Mouse (Mus musculus): ENCODE data around the gene Tnfrsf26.

The Tnfrsf26 gene

GRCm38 (mm10) chr7:143614404-143615135, 14.0 kb downstream of the Tnfrsf26 start:
- CTCF ChIA-PET: interaction anchor here (0.9 to 5.7 kb wide), 6 partner anchors 80 to 134 kb away, joined by 3 to 47 read pairs (median 4); no protein-coding TSS in a partner anchor
- POLR2A ChIA-PET: interaction anchor here in 2 of 4 experiments (1.2 to 2.1 kb wide), 5 partner anchors 9 to 65 kb away, joined by 3 to 8 read pairs (median 3); partner anchors contain the start of gene Cars (in 2 of the 2)

GRCm38 (mm10) chr7:143612215-143612614, 16.3 kb downstream of the Tnfrsf26 start:
- POLR2A ChIA-PET: interaction anchor here in 2 of 4 experiments (0.9 to 5.7 kb wide), 5 partner anchors 10 to 82 kb away, joined by 3 to 31 read pairs (median 7); partner anchors contain the start of gene Cars (in 2 of the 2)
- CTCF ChIA-PET: interaction anchor here (0.5 to 5.7 kb wide), 22 partner anchors 10 to 144 kb away, joined by 3 to 47 read pairs (median 4); partner anchors contain the start of genes Tnfrsf23 (in 3 of the 4), Cars (in 1 of the 4) and Tnfrsf22 (in 1 of the 4)

- ChIA-PET CTCF (interaction anchor here in 1 of 4 experiments (0.8 kb wide), 1 partner anchor 91 kb away, joined by 3 read pairs; no protein-coding TSS in a partner anchor), POLR2A (interaction anchor here in 2 of 4 experiments (0.5 to 0.8 kb wide), 2 partner anchors 8 to 369 kb away, joined by 3 to 4 read pairs; no protein-coding TSS in a partner anchor)
Observed at GRCm38 (mm10) chr7:143605321-143605720, 23.2 kb downstream of the Tnfrsf26 start.

DNA sequence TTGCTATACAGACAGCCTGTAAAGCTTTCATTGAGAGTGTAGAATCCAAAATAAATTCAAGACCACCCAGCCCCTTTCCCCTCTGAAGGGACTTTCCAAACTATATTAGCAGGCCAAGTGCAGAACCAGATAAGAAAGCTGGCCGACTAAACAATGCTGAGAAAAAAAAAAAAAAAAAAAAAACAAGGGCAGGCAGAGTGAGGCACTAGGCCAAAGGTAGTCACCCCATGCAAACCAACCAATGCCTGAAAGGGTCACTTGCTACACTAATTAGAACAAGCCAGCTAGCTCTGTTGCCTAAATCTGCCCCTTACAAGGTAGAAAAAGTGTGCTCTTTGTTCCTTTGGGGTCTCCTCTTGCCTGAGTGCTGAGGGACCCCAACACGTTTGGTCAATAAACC, 23.6 kb downstream of the Tnfrsf26 start:
- ChIA-PET CTCF (interaction anchor here in 1 of 4 experiments (0.8 kb wide), 1 partner anchor 92 kb away, joined by 3 read pairs; no protein-coding TSS in a partner anchor), POLR2A (interaction anchor here in 2 of 4 experiments (0.5 to 0.8 kb wide), 3 partner anchors 9 to 370 kb away, joined by 3 to 4 read pairs (median 4); no protein-coding TSS in a partner anchor)

DNA sequence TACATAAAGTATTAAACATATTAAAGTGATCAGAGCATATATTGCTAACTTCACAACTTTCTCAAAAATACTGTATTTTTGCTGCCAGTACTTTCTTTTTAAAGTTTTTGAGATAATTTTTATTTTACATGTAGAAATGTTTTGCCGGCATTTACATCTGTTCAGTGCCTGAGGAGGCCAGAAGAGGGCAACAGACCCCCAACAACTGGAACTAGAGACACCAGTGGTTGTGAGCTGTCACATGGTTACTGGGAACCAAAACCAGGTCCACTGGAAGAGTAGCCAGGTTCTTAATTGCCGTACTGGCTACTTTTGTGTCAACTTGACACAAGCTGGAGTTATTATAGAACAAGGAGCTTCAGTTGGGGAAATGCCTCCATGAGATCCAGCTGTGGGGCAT, 26.8 kb downstream of the Tnfrsf26 start:
- CTCF ChIA-PET: interaction anchor here (0.6 to 1.6 kb wide), 11 partner anchors 11 to 105 kb away, joined by 3 to 7 read pairs (median 4); partner anchors contain the start of genes Nap1l4 (in 1 of the 4) and Tnfrsf23 (in 1 of the 4)
- POLR2A ChIA-PET: interaction anchor here in 3 of 4 experiments (0.6 to 6.4 kb wide), 9 partner anchors 9 to 371 kb away, joined by 3 to 109 read pairs (median 3); partner anchors contain the start of genes Nap1l4 (in 2 of the 3), Cdkn1c (in 1 of the 3) and Tnfrsf22 (in 1 of the 3)

GRCm38 (mm10) chr7:143600231-143600740, 28.2 kb downstream of the Tnfrsf26 start:
- POLR2A ChIA-PET: interaction anchor here (0.5 to 11.0 kb wide), 125 partner anchors 8 to 1698 kb away, joined by 3 to 195 read pairs (median 4); partner anchors contain the start of genes Nap1l4 (in 3 of the 4), Tnfrsf22 (in 3 of the 4), Cd81 (in 2 of the 4) and Dhcr7 (in 2 of the 4)
- CTCF ChIA-PET: interaction anchor here (0.5 to 1.6 kb wide), 14 partner anchors 12 to 458 kb away, joined by 3 to 7 read pairs (median 4); partner anchors contain the start of gene Nap1l4 (in 1 of the 4)

GRCm38 (mm10) chr7:143599428-143600230, 28.9 kb downstream of the Tnfrsf26 start, which contains the start of gene Cars:
Gene Cars, minus strand, starts transcription at chr7:143600090.
- CTCF ChIA-PET: interaction anchor here (0.5 to 1.6 kb wide), 14 partner anchors 13 to 444 kb away, joined by 3 to 7 read pairs (median 4); partner anchors contain the start of gene Nap1l4 (in 1 of the 4)
- POLR2A ChIA-PET: interaction anchor here (0.6 to 11.0 kb wide), 137 partner anchors 8 to 1698 kb away, joined by 3 to 195 read pairs (median 4); partner anchors contain the start of genes Dhcr7 (in 3 of the 4), Nadsyn1 (in 3 of the 4), Nap1l4 (in 3 of the 4) and Tnfrsf22 (in 3 of the 4)

DNA sequence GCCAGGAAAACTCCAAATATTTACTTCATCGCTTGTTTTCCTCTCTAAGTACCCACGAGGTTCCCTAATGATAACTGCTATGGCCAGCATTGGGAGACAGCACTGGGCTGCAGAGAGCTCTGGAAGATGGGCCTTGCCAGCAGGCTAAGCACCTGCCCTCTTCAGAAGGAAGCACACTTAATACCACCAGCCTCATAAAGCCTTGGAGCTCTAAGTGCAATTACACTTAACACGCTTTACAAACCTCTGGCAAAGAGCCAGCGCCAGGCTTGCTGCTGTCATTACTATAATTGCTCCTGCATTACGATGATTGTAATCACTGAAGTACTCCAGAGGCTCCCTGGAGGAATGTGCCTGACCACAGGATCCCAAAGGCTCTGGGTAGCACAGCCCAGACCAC, 33.7 kb downstream of the Tnfrsf26 start:
- CTCF ChIA-PET: interaction anchor here in 1 of 4 experiments (3.1 kb wide), 1 partner anchor 11 kb away, joined by 9 read pairs; no protein-coding TSS in a partner anchor
- POLR2A ChIA-PET: interaction anchor here in 3 of 4 experiments (0.5 to 11.0 kb wide), 17 partner anchors 10 to 1279 kb away, joined by 3 to 195 read pairs (median 5); partner anchors contain the start of genes Nap1l4 (in 2 of the 3) and Tnfrsf22 (in 1 of the 3)

- ChIA-PET CTCF (interaction anchor here in 1 of 4 experiments (0.6 kb wide), 1 partner anchor 183 kb away, joined by 15 read pairs; no protein-coding TSS in a partner anchor), POLR2A (interaction anchor here in 3 of 4 experiments (0.6 to 11.0 kb wide), 24 partner anchors 8 to 93 kb away, joined by 3 to 195 read pairs (median 6); partner anchors contain the start of genes Nap1l4 (in 3 of the 3), Cars (in 2 of the 3) and Tnfrsf23 (in 1 of the 3))
Observed at GRCm38 (mm10) chr7:143592255-143592654, 36.3 kb downstream of the Tnfrsf26 start.

- POLR2A ChIA-PET: interaction anchor here in 3 of 4 experiments (0.6 to 4.6 kb wide), 22 partner anchors 10 to 460 kb away, joined by 3 to 98 read pairs (median 6); partner anchors contain the start of genes Cars (in 3 of the 3), Nap1l4 (in 3 of the 3) and Tnfrsf22 (in 2 of the 3)
- CTCF ChIA-PET: interaction anchor here in 1 of 4 experiments (1.1 kb wide), 1 partner anchor 39 kb away, joined by 3 read pairs; the partner anchor contains the start of gene Nap1l4
Observed at GRCm38 (mm10) chr7:143588006-143588405, 40.5 kb downstream of the Tnfrsf26 start.

DNA sequence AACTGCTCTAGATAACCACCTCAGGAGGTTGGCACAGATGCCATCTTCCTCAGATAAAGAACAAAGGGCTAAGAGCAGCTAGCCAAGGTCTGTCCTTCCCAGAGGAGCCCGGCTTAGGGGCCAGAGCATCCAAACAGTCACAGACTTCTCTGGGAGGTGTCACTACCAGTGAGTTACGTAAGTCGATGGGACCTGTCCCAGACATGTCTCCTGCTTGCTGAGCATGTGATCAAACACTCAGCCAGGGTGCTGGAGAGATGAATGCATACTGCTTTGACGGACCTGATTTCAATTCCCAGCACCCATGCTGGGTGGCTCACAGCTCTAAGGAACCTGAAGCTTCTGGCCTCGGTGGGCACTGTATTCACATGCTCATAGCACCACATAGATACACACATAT, 40.9 kb downstream of the Tnfrsf26 start:
- ChIA-PET CTCF (interaction anchor here in 1 of 4 experiments (1.1 kb wide), 1 partner anchor 39 kb away, joined by 3 read pairs; the partner anchor contains the start of gene Nap1l4), POLR2A (interaction anchor here in 3 of 4 experiments (0.6 to 4.6 kb wide), 21 partner anchors 9 to 459 kb away, joined by 3 to 98 read pairs (median 6); partner anchors contain the start of genes Cars (in 3 of the 3), Nap1l4 (in 3 of the 3) and Tnfrsf22 (in 2 of the 3))

GRCm38 (mm10) chr7:143583956-143584355, 44.6 kb downstream of the Tnfrsf26 start:
- POLR2A ChIA-PET: interaction anchor here (0.8 to 9.5 kb wide), 24 partner anchors 8 to 50 kb away, joined by 3 to 73 read pairs (median 6); partner anchors contain the start of genes Cars (in 3 of the 4) and Nap1l4 (in 2 of the 4)
- CTCF ChIA-PET: interaction anchor here in 3 of 4 experiments (0.6 to 2.4 kb wide), 14 partner anchors 10 to 463 kb away, joined by 3 to 10 read pairs (median 4); partner anchors contain the start of genes Cars (in 1 of the 3) and Nap1l4 (in 1 of the 3)

GRCm38 (mm10) chr7:143583025-143583424, 45.5 kb downstream of the Tnfrsf26 start:
- ChIA-PET POLR2A (interaction anchor here (0.6 to 9.5 kb wide), 22 partner anchors 9 to 402 kb away, joined by 3 to 73 read pairs (median 6); partner anchors contain the start of genes Cars (in 2 of the 4) and Nap1l4 (in 2 of the 4)), CTCF (interaction anchor here in 1 of 4 experiments (1.0 to 2.4 kb wide), 2 partner anchors 34 to 77 kb away, joined by 3 to 10 read pairs; partner anchors contain the start of gene Nap1l4)

- ChIA-PET POLR2A (interaction anchor here in 2 of 4 experiments (1.0 to 14.8 kb wide), 3 partner anchors 13 to 19 kb away, joined by 3 to 195 read pairs (median 12); partner anchors contain the start of gene Cars (in 1 of the 2)), CTCF (no interaction called here)
Observed at GRCm38 (mm10) chr7:143575751-143576150, 52.8 kb downstream of the Tnfrsf26 start.

- CTCF ChIA-PET: interaction anchor here in 1 of 4 experiments (0.6 kb wide), 1 partner anchor 59 kb away, joined by 3 read pairs; no protein-coding TSS in a partner anchor
- POLR2A ChIA-PET: interaction anchor here in 3 of 4 experiments (0.8 to 19.6 kb wide), 18 partner anchors 7 to 54 kb away, joined by 3 to 275 read pairs (median 5); partner anchors contain the start of genes Nap1l4 (in 3 of the 3) and Cars (in 2 of the 3)
Observed at GRCm38 (mm10) chr7:143565648-143566039, 62.9 kb downstream of the Tnfrsf26 start.
